Mouse (Mus musculus): ENCODE results near the gene Akt1s1.

Akt1s1 gene

DNA sequence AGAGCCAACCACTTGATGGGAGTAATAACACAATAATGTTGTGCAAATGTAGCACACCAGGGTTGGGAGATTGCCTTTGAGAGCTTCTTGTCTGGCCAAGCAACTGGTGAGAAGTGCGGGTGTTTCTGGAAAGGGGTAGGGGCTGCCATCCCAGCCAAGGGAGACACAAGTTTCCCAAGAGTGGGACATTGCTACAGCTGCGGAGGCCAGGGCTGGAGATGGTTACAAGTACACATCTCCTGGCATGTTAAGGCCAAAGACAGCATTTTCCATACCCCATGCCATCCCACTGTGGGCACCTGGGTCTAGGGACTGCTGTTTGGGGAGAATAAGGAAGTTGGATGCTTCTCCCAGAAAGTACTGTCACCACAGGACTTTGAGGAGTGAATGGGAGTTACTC is 4.3 kb downstream of the Akt1s1 start:
- no peak for DNase-seq (ENCODE audit: extremely low read depth, low read depth)

DNA sequence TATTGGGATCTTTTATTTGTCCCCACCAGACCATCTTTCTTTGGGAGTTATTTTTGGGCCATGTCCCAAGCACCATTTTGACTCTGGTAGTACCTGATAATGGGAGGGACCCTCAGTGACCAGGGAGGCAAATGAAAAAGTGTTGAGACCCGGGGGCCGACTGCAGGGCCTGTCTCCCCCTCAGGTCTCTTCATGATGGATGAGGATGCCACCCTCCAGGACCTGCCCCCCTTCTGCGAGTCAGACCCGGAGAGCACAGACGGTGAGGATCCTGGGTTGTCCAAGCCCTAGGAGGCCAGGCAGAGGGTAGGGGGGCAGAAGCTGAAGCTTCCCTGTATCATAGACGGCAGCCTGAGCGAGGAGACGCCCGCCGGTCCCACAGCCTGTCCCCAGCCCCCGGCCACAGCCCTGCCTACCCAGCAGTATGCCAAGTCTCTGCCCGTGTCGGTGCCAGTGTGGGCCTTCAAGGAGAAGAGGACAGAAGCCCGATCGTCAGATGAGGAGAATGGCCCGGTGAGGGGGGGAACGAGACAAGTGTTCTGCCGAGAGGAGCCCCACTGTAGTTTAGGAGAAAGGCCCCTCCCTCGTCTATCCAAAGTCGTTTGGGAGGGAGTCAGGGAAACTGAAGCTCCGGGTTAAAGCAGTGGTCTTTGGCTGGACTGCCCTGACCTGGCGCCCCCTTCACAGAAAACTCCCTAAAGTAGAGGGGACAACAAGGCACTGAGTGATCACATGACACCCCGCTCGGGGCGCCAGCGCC is 5.0 kb downstream of the Akt1s1 start:
- DNase-seq (ENCODE audit: extremely low read depth, low read depth): no peak

DNA sequence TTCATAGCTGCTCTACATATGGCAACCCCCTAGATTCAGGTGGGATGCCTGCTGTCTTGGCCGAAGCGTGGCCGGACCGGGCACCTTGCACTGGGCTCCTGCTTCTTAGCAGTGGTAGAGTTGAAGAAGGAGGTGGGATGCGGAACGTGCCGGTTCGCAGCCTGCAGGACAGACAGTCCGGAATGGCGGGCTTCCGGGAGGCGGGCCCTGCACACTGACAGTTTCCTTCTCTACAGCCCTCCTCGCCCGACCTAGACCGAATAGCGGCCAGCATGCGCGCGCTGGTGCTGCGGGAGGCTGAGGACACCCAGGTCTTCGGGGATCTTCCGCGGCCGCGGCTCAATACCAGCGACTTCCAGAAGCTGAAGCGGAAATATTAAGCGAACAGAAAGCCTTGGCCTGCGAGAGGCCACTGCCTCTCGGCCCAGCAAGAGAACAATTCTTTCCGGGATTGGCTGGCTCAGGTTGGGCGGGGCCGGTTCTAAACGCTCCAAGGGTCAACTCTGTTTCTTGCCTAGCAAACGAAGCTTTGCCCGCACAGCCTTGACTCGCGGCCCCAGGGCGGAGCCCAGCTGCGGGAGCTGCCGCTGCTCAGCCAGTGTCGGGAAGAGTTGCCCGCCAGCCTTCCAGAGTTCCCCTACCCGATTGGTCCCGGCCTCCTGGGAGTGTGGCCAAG is 5.7 kb downstream of the Akt1s1 start:
- DNase-seq (ENCODE audit: extremely low read depth, low read depth): no peak

DNA sequence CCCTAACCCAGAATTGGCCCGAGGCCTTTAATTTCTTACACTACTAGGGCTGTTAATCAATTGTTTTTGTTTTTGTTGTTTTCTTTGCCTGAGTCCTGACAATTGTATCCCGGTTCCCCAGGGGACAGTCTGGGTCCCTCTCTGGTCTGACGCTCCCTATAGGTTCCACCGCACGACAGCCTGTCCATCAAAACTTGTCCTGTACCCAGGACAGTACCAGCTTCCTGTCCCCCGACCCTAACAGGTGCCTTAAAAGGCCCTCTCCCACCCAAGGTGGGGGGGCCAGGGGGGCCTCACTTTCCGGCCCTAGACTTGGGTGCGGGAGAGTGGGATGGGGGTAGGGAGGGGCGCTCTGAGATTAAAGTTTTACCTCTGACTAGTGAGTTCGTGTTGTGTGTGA is 6.2 kb downstream of the Akt1s1 start:
- no peak for DNase-seq (ENCODE audit: extremely low read depth, low read depth)

DNA sequence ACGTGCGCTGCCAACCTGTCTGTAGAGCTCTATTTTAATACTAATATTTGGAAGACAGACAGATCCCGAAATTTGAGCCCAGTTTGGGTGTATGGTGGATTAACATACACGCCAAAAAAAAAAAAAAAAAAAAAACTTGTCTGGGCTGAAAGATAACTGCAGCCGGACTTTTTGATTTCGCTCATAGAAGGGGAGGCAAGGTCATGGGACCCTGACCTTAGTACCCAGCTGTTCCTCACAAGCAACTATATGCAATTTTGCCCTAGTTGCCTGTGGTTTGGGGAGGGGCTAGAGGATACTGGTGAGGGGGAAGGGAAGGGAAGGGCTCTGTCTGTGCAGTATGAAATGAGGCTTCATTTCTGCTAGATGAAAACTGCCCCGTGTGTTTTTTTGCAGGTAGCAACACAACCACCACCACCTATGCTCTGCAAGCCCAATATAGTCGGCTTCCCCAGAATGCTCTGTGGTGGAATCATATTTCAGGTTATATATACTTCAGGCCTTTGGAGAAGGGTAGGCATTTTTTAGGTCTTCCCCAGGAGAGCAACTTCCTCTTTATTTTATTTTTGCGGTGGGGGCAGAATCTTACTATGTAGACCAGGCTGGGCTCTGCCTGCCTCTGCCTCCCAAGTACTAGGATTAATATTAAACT is 7.6 kb downstream of the Akt1s1 start:
- peak; percentile 67 for DNase-seq (ENCODE audit: extremely low read depth, low read depth)

DNA sequence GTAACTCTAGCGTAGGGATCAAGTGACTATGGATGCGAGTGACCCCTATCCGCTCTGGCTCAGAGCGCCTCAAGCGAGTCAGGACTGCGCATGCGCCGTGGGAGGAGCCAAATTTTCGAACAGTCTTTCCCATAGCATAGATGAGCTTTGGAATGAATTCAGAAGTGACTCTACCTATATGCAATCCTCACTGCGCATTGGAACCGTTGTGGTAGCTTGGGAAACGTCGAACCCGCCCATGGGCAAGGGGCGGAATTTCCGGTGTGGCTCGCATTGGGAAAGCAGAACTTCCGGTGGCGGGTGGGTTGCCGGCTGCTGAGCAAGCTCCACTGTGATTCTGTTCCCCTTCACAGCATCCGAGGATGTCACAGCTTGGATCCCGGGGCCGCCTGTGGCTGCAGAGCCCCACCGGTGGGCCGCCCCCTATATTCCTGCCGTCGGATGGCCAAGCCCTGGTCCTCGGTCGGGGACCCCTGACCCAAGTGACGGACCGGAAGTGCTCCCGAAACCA is 8.3 kb downstream of the Akt1s1 start, which contains the start of gene Pnkp:
TSS of gene Pnkp (plus strand) at position 98 of the 511 bp plus-strand sequence.
- DNase-seq (ENCODE audit: extremely low read depth, low read depth): peak; percentile 88

DNA sequence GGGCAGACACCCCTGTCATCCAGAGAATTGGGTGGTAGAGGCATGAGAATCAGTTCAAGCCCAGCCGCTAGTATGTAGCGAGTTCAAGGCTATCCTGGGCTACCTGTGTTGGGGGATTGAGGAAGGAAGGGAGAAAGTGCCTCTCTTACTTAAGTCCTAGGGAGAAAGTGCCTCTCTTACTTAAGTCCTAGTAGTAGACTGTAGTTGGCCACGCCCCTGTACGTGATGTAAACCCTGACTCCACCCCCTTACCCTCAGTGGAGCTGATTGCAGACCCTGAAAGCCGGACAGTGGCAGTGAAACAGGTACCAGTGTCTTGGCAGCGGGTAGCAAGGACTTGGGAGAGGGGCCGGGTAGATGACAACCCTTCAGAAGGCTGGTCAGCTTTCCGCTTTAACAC is 9.1 kb downstream of the Akt1s1 start:
- peak; percentile 68 for DNase-seq (ENCODE audit: extremely low read depth, low read depth)

DNA sequence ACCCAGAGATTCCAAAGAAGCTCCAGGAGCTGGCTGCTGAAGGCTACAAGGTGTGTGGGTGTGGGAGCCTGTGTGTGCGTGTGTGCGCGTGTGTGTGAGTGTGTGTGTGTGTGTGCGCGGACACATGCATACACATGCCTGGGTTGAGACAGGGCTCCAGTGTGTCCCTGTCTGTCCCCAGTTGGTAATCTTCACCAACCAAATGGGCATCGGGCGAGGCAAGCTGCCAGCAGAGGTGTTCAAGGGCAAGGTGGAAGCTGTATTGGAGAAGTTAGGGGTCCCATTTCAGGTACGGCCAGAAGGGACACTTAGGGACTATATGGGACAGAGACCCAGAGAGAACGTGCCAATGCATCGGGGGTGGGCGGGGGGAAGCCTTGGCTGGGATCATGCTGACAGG is 11.1 kb downstream of the Akt1s1 start:
- no peak for DNase-seq (ENCODE audit: extremely low read depth, low read depth)

DNA sequence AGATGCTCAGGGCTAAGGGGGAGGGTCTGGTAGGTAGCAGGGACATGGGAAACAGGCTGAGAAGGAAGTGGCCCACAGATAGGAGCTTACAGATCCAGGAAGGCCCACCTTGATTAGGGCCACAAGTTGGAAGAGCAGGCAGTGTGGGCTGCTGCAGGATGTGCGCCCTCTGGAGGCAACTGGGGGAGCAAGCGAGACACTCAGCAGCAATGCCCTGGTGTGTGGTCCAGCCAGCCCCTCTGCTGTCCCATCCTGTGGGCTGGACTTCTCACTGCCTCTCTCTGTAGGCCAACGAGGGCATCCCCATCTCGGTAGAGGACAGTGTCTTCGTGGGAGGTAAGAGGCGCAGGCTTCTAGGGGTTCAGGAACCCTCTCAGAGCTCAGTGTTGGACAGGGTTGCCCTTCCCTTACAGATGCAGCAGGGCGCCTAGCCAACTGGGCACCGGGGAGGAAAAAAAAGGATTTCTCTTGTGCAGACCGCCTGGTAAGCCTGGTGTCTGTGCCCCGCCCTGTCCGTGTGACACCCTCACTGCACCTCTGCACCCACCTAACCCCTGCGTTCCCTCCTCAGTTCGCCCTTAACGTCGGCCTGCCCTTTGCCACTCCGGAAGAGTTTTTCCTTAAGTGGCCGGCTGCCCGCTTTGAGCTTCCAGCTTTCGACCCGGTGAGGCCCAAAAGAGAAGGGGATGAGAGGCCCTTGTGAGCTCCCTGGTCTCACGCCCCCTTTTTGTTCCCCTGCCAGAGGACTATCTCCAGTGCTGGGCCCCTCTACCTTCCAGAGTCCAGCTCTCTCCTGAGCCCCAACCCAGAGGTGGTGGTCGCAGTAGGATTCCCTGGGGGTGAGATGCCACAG is 12.0 kb downstream of the Akt1s1 start:
- DNase-seq (ENCODE audit: extremely low read depth, low read depth): no peak

DNA sequence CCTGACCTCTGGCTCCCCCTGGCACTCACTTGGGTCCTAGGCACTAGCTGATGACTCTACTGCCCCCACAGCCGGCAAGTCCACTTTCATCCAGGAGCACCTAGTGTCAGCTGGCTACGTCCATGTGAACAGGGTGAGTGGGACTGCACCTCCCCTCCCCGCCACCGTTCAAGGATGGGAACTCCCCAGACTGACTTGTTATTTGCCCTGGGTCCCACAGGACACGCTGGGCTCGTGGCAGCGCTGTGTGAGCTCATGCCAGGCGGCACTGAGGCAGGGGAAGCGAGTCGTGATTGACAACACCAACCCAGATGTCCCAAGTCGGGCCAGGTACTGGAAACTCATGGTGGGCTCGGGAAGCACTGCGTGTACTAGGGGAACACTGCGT is 12.6 kb downstream of the Akt1s1 start:
- no peak for DNase-seq (ENCODE audit: extremely low read depth, low read depth)

DNA sequence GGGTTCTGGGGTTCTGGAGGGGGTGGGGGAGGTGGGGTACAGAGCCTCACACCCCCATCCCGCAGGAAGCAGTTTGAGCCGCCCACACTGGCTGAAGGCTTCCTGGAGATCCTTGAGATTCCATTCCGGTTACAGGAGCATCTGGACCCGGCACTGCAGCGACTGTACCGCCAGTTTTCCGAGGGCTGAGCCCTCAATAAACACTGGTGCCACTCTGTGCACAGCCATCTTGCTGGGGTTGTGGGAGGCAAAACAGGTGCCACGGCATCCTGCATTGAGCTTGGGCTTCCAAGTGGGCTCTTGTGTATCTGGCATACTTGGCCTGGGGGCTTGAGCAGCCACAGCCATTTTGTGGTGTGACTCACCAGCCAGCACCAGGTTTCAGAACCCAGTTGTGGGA is 13.6 kb downstream of the Akt1s1 start:
- no peak for DNase-seq (ENCODE audit: extremely low read depth, low read depth)

DNA sequence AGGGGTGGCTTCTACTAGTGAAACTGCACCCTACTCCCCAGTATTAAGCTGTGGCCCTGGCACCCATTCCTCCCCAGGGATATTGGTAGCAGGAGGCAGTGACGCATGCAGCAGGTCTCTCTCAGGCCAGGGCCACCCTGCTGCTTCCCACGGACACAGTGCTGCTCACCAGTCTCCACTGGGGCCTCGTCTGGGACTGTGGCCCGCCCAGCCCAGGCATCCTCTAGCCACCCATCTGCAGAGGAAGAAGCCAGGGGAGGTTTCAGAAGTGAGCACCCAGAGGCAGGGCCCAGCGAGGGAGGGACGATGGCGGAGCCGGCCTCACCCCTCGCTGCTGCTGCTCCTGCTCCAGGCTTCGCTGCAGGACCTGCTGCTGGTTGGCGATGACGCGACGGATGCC is 14.4 kb downstream of the Akt1s1 start:
- no peak for DNase-seq (ENCODE audit: extremely low read depth, low read depth)

DNA sequence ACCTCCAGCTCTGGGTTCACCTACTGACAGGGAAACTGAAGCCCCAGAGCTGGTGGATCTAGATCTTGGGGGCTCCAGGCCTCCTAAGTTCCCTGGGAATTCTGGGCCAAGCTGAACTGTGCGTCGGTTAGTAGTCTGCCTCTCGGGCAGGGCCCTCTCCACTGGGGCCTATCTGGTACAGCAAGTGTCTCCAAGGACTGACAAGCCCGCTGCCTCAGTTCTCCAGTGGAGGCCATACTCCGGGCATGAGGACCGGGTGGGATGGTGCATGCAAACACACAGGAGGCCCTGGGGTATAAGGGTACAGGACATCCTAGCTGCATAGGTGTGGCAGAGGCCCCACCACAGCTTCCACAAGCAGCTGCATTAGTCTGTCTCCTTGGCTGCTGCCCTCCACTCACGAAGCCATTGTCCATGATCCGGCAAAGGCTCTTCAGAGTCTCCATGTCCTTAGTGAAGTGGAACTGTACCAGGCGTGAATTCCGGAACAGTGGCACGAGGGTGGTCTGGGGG is 15.2 kb downstream of the Akt1s1 start:
- no peak for DNase-seq (ENCODE audit: extremely low read depth, low read depth)

DNA sequence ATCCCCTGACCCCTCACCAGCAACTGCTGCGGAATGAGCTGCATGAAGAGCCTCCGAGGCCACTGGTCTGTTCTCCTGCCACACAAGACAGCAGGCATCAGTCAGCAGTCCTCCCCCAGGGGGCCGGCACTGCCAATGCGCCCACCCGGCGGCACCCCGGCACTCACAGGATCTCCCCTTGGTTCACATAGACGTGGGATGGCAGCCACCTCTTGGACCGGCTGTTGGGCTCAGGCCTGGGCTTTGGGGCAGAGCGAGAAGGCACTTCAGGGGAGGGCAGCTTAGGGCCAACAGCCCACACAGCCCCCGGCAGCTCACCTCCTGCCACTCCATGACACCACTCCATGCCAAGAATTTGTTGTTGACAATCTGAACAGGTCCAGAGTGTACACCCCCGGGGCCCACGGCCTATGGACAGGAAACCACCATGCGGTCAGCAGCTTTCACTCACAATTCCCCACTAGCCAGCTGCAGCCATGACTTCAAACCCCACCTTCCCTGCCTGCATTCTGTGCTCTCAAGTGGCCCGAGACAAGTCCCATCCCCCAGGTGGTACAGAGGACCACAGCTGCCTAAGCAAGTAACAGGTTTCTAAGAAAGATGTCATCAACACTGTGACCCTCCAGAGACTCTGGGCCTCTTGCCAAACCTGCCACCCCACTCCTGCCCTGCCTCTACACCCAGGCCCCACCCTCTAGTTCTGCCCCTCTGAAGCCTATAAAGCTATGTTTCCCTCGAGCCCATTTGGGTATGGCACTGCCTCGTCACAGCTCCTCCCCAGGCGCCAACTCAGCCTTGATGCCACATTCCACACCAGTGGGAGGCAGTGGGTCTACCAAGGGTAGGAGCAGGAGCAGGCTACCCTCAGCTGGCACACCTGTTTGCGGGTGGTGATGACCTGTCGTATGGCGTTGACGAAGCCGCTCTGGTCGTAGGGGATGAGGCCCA is 16.1 kb downstream of the Akt1s1 start:
- no peak for DNase-seq (ENCODE audit: extremely low read depth, low read depth)

DNA sequence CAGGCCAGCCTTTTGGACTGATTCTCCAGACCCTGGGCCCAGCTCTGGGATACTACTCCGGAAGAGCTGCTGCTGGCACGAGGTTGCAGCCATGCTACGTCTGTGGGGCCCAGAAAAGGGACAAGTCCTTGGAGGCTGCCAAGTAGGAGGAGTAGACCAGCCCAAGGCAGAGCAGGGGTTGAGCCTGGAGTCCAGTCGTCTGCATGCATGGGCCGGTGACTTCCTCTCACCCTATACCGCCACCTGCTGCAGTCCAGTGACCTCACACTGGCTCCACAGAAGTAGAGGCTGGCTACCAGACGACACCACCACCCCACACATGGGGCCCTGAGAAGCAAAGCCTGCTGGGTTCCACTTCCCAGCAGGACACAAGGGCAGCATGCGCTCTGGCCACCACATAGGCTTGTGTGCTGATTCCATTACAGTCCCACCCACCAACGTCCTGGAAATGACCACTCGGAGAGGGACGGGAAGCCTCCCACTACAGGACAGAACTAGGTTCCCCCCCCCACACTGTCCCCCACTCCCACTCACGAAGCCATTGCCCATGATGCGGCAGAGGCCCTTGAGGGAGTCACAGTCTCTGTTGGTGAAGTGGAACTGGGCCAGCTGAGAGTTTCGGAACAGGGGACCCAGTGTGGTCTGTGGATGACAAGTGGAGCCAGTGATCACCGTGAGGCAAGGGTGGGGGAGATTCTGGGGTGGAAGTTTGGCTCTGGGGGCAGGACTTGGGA is 17.7 kb downstream of the Akt1s1 start:
- DNase-seq (ENCODE audit: extremely low read depth, low read depth): no peak

DNA sequence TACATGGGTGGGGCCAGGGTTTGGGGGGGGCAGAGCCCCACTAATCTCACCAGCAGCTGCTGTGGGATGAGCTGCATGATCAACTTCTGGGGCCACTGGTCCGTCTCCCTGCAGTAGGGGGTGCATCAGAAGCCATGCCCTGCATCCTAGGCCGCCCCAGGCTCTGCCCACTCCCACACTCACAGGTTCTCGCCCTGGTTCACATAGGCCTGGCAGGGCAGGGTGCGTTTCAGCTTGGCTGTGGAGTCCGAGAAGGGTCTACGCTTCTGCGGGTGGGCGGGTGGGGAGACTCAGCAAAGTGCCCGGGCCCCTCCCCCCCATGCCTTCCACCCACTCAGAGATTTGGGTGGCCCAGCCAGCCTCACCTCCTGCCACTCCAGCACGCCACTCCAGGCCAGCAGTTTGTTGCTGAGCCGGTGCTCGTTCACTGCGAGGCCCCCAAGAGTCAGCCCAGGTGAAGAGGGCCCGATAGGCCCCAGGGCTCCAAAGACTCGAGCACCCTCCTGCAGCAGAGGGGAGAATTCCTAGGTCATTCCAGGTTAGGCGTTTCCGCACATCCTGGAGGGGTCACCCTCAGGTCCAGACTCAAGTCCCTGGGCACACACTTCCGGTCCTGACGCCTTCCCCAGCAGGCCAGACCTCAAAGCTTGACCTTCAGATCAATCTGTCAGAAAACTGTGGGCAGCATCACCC is 18.4 kb downstream of the Akt1s1 start:
- no peak for DNase-seq (ENCODE audit: extremely low read depth, low read depth)

DNA sequence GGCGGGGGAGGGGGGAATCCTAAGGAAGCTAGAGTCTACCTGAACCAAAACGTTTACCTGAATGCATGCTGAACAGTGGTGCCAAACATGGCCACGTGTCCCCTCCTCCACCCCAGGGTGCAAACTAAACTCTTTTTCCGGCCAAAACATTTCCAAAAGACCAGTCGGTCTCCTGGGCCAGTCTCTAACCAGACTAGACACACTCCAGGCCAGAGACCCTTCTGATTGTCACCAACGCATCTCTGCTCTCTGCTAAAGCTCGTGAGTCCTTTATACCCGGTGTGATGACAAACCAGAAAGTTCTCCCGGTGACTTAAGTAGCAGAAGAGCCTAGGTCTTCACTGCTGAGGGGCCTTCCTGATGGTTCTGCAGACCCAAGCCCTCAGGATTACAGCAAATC is 19.0 kb downstream of the Akt1s1 start:
- DNase-seq (ENCODE audit: extremely low read depth, low read depth): no peak

DNA sequence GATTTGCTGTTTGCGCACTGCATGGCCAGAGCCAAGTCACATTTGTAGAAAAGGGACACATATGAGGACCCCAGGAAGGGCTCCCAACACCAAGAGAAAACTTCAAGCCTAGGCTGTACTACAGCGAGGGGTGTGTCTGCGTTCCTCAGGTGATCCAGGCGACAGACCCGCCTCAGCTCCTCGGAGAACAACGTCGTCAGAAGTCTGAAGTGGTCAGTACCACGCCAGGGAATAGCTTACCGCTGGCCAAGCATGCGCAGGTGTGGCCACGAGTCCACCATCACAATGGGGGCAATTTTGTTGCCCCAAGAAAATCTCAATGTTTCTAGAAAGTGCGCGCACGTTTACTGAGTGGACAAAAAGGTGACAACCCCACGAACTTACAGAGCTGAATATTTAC is 19.7 kb downstream of the Akt1s1 start:
- no peak for DNase-seq (ENCODE audit: extremely low read depth, low read depth)

Measured in MEL-GATA-1-ER (cell line).